8 mouse cellular contexts compared by ENCODE assay signal in the genomic region with DNA sequence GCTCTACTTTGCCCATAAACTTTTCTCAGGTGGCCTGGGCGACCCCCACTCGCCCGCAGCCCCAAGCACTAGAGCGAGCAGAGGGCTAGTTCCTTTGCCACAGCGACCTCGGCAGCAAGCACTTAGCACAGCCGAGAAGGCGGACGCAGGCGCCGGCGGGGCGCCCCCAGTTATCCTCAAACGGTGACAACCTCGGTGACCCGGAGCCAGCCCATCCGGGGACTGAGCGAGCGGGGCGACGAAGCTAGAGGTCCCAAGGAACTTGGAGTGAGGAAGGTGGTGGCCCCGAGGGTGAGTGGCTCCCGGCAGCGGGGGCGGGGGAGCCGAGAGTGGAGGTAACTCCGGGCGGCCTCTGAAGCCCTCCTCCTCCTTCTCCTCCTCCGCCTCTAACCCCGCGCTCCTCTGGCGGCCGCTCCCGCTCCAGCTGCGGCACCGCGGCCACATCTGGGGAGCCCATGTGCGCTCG. TPM values are rescaled to one million over a fixed set of nuclear protein-coding genes. Genes with fewer than 3 reads are reported as not detected.
DNase-seq lines count a peak whose midpoint lies in the region; ATAC-seq and TF ChIP-seq lines count a peak whose summit lies in the region.

Ism1 (plus strand) TSS at position 370 of the 466 bp plus-strand sequence.

- 0% methylated on average over 33 of the region's 39 CpGs for WGBS in forebrain, embryonic 15.5 days
- 0% methylated on average over 38 of the region's 39 CpGs for WGBS in heart, embryonic 16.5 days
- WGBS in lung, embryonic 14.5 days, result under 1% methylated on average over 37 of the region's 39 CpGs

- H3K4me2 ChIP-seq in forebrain, embryonic 15.5 days (replicated peaks), result peak within 1 kb of the TSS; percentile 93
- peak within 1 kb of the TSS; percentile 89 for H3K4me2 ChIP-seq in heart, embryonic 16.5 days (ENCODE audit: low read depth, low read length)
- H3K4me2 ChIP-seq in lung, embryonic 14.5 days, result peak within 1 kb of the TSS; percentile 64

- peak; percentile 68 for ATAC-seq in forebrain, embryonic 15.5 days (replicated peaks)
- ATAC-seq in heart, embryonic 16.5 days (replicated peaks; ENCODE audit: extremely low read depth, insufficient read depth, low FRiP score), result peak; percentile 60
- peak; percentile 58 for ATAC-seq in lung, embryonic 14.5 days (ENCODE audit: insufficient read depth)

- DNase-seq in ES-E14 (ENCODE audit: low read depth, low spot score) (peak; percentile 34), adipocyte (ENCODE audit: low spot score) (no peak)
- DNase-seq in cerebellum, adult 11 months, result peak; percentile 44
- peak; percentile 11 to 50 for DNase-seq in kidney, postnatal 25 days
- peak; percentile 62 for DNase-seq in lung, embryonic 14.5 days
- peak; percentile 41 for DNase-seq in ovary, postnatal 36 days (ENCODE audit: low spot score)

- no peaks in the 10 kb centered on the region for H3K9me3 ChIP-seq in ES-E14 (ENCODE audit: control insufficient read depth, insufficient read depth, low read depth, low read length)
- H3K9me3 ChIP-seq in forebrain, embryonic 15.5 days, result no peaks in the 10 kb centered on the region
- no peaks in the 10 kb centered on the region for H3K9me3 ChIP-seq in heart, embryonic 16.5 days (replicated peaks; ENCODE audit: control insufficient read depth, low read length)
- no peaks in the 10 kb centered on the region for H3K9me3 ChIP-seq in lung, embryonic 14.5 days (ENCODE audit: low read depth, low read length)

- H3K4me3 ChIP-seq in ES-E14 (ENCODE audit: insufficient read depth in 1 of 2, low read depth in 1 of 2, low read length in 2 of 2, poor library complexity in 1 of 2, severe bottlenecking in 1 of 2), result peak within 1 kb of the TSS; percentile 80 to 89
- peak within 1 kb of the TSS; percentile 78 for H3K4me3 ChIP-seq in forebrain, embryonic 15.5 days
- peak within 1 kb of the TSS; percentile 91 for H3K4me3 ChIP-seq in heart, embryonic 16.5 days (ENCODE audit: low read length)
- H3K4me3 ChIP-seq in lung, embryonic 14.5 days (ENCODE audit: low read depth, low read length), result peak within 1 kb of the TSS; percentile 93

- H3K4me1 ChIP-seq in ES-E14 (ENCODE audit: control insufficient read depth in 2 of 2, insufficient read depth in 2 of 2, low read length in 2 of 2, poor library complexity in 1 of 2), result no peaks in the 10 kb centered on the region
- H3K4me1 ChIP-seq in forebrain, embryonic 15.5 days, result peaks cover 25% of the 10 kb centered on the region
- peaks cover 6% of the 10 kb centered on the region for H3K4me1 ChIP-seq in heart, embryonic 16.5 days (ENCODE audit: control insufficient read depth, insufficient read depth, low read length)
- 0 out of 2 replicates have a peak, but pooled peaks cover 5% of the 10 kb centered on the region for H3K4me1 ChIP-seq in lung, embryonic 14.5 days (ENCODE audit: insufficient read depth)

- H3K9ac ChIP-seq in ES-E14 (ENCODE audit: insufficient read depth, low read depth, low read length, poor library complexity, severe bottlenecking), result peak within 1 kb of the TSS; percentile 76
- peak within 1 kb of the TSS; percentile 63 for H3K9ac ChIP-seq in forebrain, embryonic 15.5 days (replicated peaks)
- H3K9ac ChIP-seq in heart, embryonic 16.5 days (ENCODE audit: low read length), result peak within 1 kb of the TSS; percentile 82
- peak within 1 kb of the TSS; percentile 88 for H3K9ac ChIP-seq in lung, embryonic 14.5 days

- in situ Hi-C loops in ES-E14 (cut with MboI; ENCODE audit: low sequenced_read_pairs in 2 of 2, unreplicated experiment in 2 of 2), result no loop called here

- no peak within 1 kb of the TSS for H3K27ac ChIP-seq in ES-E14 (ENCODE audit: insufficient read depth, low read depth, low read length, poor library complexity, severe bottlenecking)
- H3K27ac ChIP-seq in forebrain, embryonic 15.5 days (replicated peaks), result peak within 1 kb of the TSS; percentile 41
- peak within 1 kb of the TSS; percentile 35; the same call in 1 of the 2 replicates for H3K27ac ChIP-seq in heart, embryonic 16.5 days (ENCODE audit: low read length)
- peak within 1 kb of the TSS; percentile 90 for H3K27ac ChIP-seq in lung, embryonic 14.5 days (ENCODE audit: low read depth)

- TF ChIP-seq CTCF in lung, embryonic 14.5 days (IDR thresholded peaks at IDR 0.05; ENCODE audit: low read depth), result no peak

- peaks cover 42% of the 10 kb centered on the region for H3K27me3 ChIP-seq in forebrain, embryonic 15.5 days
- peaks cover 16% of the 10 kb centered on the region for H3K27me3 ChIP-seq in heart, embryonic 16.5 days (ENCODE audit: control insufficient read depth, insufficient read depth, low read length)
- H3K27me3 ChIP-seq in lung, embryonic 14.5 days (ENCODE audit: insufficient read depth, low read length), result no peaks in the 10 kb centered on the region; the same call in 1 of the 2 replicates

- H3K36me3 ChIP-seq in ES-E14 (ENCODE audit: control insufficient read depth, insufficient read depth, low read length, poor library complexity, severe bottlenecking), result no peaks in the 10 kb centered on the region
- H3K36me3 ChIP-seq in forebrain, embryonic 15.5 days, result no peaks in the 10 kb centered on the region
- H3K36me3 ChIP-seq in heart, embryonic 16.5 days (ENCODE audit: control insufficient read depth, insufficient read depth), result no peaks in the 10 kb centered on the region
- H3K36me3 ChIP-seq in lung, embryonic 14.5 days (ENCODE audit: insufficient read depth), result no peaks in the 10 kb centered on the region

TF ChIP-seq in ES-E14, 5 proteins besides CTCF, POLR2A, EP300 and RAD21:
- TF ChIP-seq MAFK (IDR thresholded peaks at IDR 0.05; ENCODE audit: insufficient read depth, low read depth, low read length), result no peak
- TF ChIP-seq ZNF384 (IDR thresholded peaks at IDR 0.05; ENCODE audit: low read depth, low read length), result no peak
- no peak for TF ChIP-seq HCFC1 (IDR thresholded peaks at IDR 0.05; ENCODE audit: borderline replicate concordance, insufficient read depth, low read length)
TF ChIP-seq in ES-E14: peak in this region for 0.

RNA-seq across cellular contexts. Expression of gene Ism1, which starts in this region (rescaled TPM):
- 0.58 and 0.76 TPM in 2 replicates for total RNA-seq in ES-E14 (2012; rRNA removed)
- 0.34 and 0.52 TPM in 2 replicates for polyA plus RNA-seq in forebrain, embryonic 15.5 days (2015; fragmentation: Nextera tagmentation; extraction: Ambion mirVana)
- 0.62 and 0.89 TPM in 2 replicates for polyA plus RNA-seq in heart, embryonic 16.5 days (2015; fragmentation: Nextera tagmentation; extraction: Ambion mirVana)
- 17.7 and 19.0 TPM in 2 replicates for polyA plus RNA-seq in lung, embryonic 14.5 days (2014; fragmentation: Nextera tagmentation; extraction: Ambion mirVana)

Comparison
In these comparisons a context has a peak if more than half of its experiments do, and no peak if none do; other contexts are left out.
1. Peak in DNase-seq, H3K4me3 ChIP-seq and H3K9ac ChIP-seq in ES-E14; RNA of the gene not detected or under 1 TPM.
2. Peak in ATAC-seq, H3K4me3 ChIP-seq, H3K27ac ChIP-seq, H3K9ac ChIP-seq and H3K4me2 ChIP-seq in forebrain, embryonic 15.5 days; RNA of the gene not detected or under 1 TPM.
3. Peak in ATAC-seq, H3K4me3 ChIP-seq, H3K27ac ChIP-seq, H3K9ac ChIP-seq and H3K4me2 ChIP-seq in heart, embryonic 16.5 days; RNA of the gene not detected or under 1 TPM.